Mouse (Mus musculus): Measurements from ENCODE around the gene Eef2. TPM values are rescaled to one million over a fixed set of nuclear protein-coding genes. Genes with fewer than 3 reads are reported as not detected.

Gene Eef2
- polyA plus RNA-seq, 1 experiment from 2014 or later: 589 TPM

- peaks cover 28% of the 10 kb centered on the region for H3K4me1 ChIP-seq (replicated peaks; ENCODE audit: control insufficient read depth, insufficient read depth, low read length)
- peaks cover 59% of the 10 kb centered on the region for H3K36me3 ChIP-seq (ENCODE audit: control insufficient read depth, insufficient read depth, low read length)
- H3K9me3 ChIP-seq (ENCODE audit: control insufficient read depth, low read length): no peaks in the 10 kb centered on the region
- no peak overlapping the region for H3K4me3 ChIP-seq (ENCODE audit: low read length)
- H3K27ac ChIP-seq (ENCODE audit: low read length): no peak overlapping the region
- ATAC-seq (ENCODE audit: low read depth): no peak
- no peak overlapping the region for H3K4me2 ChIP-seq (ENCODE audit: low read depth, low read length)
- H3K27me3 ChIP-seq (ENCODE audit: control insufficient read depth, insufficient read depth, low read depth, low read length): no peaks in the 10 kb centered on the region
- WGBS: 84% methylated on average over 26 of the region's 27 CpGs
- H3K9ac ChIP-seq (ENCODE audit: low read length): no peak overlapping the region
Observed at GRCm38 (mm10) chr10:81144667-81145066, 31.8 kb upstream of the Eef2 start.

- ATAC-seq (ENCODE audit: low read depth): no peak
- H3K4me1 ChIP-seq (replicated peaks; ENCODE audit: control insufficient read depth, insufficient read depth, low read length): peaks cover 22% of the 10 kb centered on the region
- H3K27ac ChIP-seq (ENCODE audit: low read length): no peak overlapping the region
- H3K27me3 ChIP-seq (ENCODE audit: control insufficient read depth, insufficient read depth, low read depth, low read length): no peaks in the 10 kb centered on the region
- no peak overlapping the region for H3K9ac ChIP-seq (ENCODE audit: low read length)
- 97% methylated on average over 6 of the region's 6 CpGs for WGBS
- no peak overlapping the region for H3K4me3 ChIP-seq (ENCODE audit: low read length)
- peaks cover 63% of the 10 kb centered on the region for H3K36me3 ChIP-seq (ENCODE audit: control insufficient read depth, insufficient read depth, low read length)
- H3K4me2 ChIP-seq (ENCODE audit: low read depth, low read length): no peak overlapping the region
- no peaks in the 10 kb centered on the region for H3K9me3 ChIP-seq (ENCODE audit: control insufficient read depth, low read length)
Observed at GRCm38 (mm10) chr10:81145307-81145706, 31.1 kb upstream of the Eef2 start.

DNA sequence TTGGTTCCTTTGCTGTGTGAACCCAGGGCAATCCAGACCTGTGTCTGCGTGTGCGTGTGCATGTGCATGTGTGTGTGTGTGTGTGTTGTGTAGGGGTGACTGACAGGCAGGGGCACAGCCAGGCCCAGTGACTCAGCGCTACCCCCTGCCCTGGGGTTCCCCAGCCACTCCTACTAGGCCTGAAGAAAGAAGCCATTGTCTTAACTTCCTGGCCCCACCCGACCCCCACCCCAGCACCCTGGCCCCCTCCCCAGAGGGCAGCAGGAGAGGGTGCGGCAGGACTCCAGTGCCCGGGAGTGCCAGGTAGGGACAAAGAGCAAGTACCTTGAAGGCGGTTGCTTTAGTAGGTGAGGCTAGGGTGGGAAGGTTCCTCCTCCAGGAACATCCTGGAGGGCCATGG, 30.7 kb upstream of the Eef2 start:
- Histone ChIP-seq H3K4me2 (ENCODE audit: low read depth, low read length) (no peak overlapping the region), H3K4me3 (ENCODE audit: low read length) (no peak overlapping the region), H3K4me1 (replicated peaks; ENCODE audit: control insufficient read depth, insufficient read depth, low read length) (peaks cover 17% of the 10 kb centered on the region), H3K27me3 (ENCODE audit: control insufficient read depth, insufficient read depth, low read depth, low read length) (no peaks in the 10 kb centered on the region), H3K9ac (ENCODE audit: low read length) (no peak overlapping the region), H3K27ac (ENCODE audit: low read length) (no peak overlapping the region), H3K36me3 (ENCODE audit: control insufficient read depth, insufficient read depth, low read length) (peaks cover 66% of the 10 kb centered on the region), H3K9me3 (ENCODE audit: control insufficient read depth, low read length) (no peaks in the 10 kb centered on the region)
- no peak for ATAC-seq (ENCODE audit: low read depth)
- 70% methylated on average over 7 of the region's 7 CpGs for WGBS

DNA sequence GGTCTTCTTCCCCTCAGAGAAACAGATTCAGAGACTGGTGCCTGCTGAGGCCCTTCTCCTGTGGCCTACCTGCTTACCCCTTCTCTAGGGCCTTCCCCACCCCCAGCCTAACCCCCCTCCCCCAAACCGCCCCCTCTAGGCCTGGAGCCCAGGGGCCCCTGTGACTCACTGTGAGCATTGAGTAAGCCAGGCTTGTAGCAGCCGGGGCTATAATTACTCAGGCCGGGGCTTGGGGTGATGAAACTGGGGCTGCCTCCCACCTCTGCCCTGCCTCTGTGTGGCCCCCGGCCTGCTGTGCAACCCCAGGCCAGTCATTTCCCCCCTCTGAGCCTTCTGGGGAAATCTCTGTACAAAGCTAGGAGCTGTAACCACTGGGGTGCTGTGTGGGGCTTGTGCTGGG, 30.1 kb upstream of the Eef2 start:
- Histone ChIP-seq H3K9me3 (ENCODE audit: control insufficient read depth, low read length) (no peaks in the 10 kb centered on the region), H3K4me1 (replicated peaks; ENCODE audit: control insufficient read depth, insufficient read depth, low read length) (peaks cover 12% of the 10 kb centered on the region), H3K36me3 (ENCODE audit: control insufficient read depth, insufficient read depth, low read length) (peaks cover 66% of the 10 kb centered on the region), H3K9ac (ENCODE audit: low read length) (no peak overlapping the region), H3K4me3 (ENCODE audit: low read length) (no peak overlapping the region), H3K4me2 (ENCODE audit: low read depth, low read length) (no peak overlapping the region), H3K27ac (ENCODE audit: low read length) (no peak overlapping the region), H3K27me3 (ENCODE audit: control insufficient read depth, insufficient read depth, low read depth, low read length) (no peaks in the 10 kb centered on the region)
- WGBS: 86% methylated on average over 4 of the region's 4 CpGs
- ATAC-seq (ENCODE audit: low read depth): no peak

DNA sequence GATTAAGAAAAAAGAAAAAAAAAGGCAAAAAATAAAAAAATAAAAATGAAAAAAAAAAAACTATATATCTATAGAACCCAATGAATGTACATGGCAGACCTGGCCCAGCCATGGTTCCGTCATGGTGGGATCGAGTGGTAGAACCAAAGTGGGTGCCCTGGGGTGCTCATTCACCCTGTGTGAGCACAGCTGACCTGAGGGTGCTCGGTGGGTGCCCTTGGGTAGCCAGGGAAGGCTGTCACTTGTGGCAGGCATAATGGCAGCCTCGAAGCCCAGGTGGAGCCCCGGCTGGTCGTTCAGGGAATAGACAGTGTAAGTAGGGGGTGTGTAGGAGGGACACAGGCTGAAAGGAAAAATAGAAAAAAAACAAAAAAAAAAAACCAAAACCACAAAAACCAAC, 25.2 kb upstream of the Eef2 start:
- Histone ChIP-seq H3K4me3 (ENCODE audit: low read length) (no peak overlapping the region), H3K9ac (ENCODE audit: low read length) (no peak overlapping the region), H3K27ac (ENCODE audit: low read length) (no peak overlapping the region), H3K9me3 (ENCODE audit: control insufficient read depth, low read length) (no peaks in the 10 kb centered on the region), H3K4me2 (ENCODE audit: low read depth, low read length) (no peak overlapping the region), H3K27me3 (ENCODE audit: control insufficient read depth, insufficient read depth, low read depth, low read length) (no peaks in the 10 kb centered on the region), H3K4me1 (replicated peaks; ENCODE audit: control insufficient read depth, insufficient read depth, low read length) (0 out of 2 replicates have a peak, but pooled peaks cover 2% of the 10 kb centered on the region), H3K36me3 (ENCODE audit: control insufficient read depth, insufficient read depth, low read length) (peaks cover 72% of the 10 kb centered on the region)
- no peak for ATAC-seq (ENCODE audit: low read depth)
- WGBS: 70% methylated on average over 6 of the region's 6 CpGs

- ATAC-seq (ENCODE audit: low read depth): no peak
- no peaks in the 10 kb centered on the region for H3K27me3 ChIP-seq (ENCODE audit: control insufficient read depth, insufficient read depth, low read depth, low read length)
- H3K4me2 ChIP-seq (ENCODE audit: low read depth, low read length): no peak overlapping the region
- H3K4me3 ChIP-seq (ENCODE audit: low read length): no peak overlapping the region
- H3K9me3 ChIP-seq (ENCODE audit: control insufficient read depth, low read length): no peaks in the 10 kb centered on the region
- no peak overlapping the region for H3K9ac ChIP-seq (ENCODE audit: low read length)
- WGBS: 71% methylated on average over 12 of the region's 12 CpGs
- 0 out of 2 replicates have a peak, but pooled peaks cover 2% of the 10 kb centered on the region for H3K4me1 ChIP-seq (replicated peaks; ENCODE audit: control insufficient read depth, insufficient read depth, low read length)
- peaks cover 71% of the 10 kb centered on the region for H3K36me3 ChIP-seq (ENCODE audit: control insufficient read depth, insufficient read depth, low read length)
- H3K27ac ChIP-seq (ENCODE audit: low read length): no peak overlapping the region; the same call in 1 of the 2 replicates
Observed at GRCm38 (mm10) chr10:81152609-81153008, 23.8 kb upstream of the Eef2 start.

DNA sequence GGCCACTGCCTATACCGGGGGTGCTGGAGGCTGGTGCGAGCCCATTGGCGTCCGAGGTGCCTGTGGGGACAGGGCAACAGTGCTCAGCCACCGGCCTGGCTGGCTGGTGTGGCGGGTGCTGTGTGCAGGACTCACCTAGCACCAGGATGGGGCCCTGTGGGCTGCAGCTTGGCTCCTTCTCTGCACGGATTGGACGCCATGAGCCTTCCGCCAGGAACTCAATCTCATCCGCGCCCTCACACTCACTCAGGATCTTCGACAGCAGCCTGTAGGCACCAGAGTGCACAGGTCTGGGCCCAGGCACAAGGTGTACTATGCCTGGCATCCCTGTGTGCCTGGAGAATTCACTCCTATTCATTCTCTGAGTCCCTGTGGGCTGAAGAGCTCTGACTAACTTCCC, 22.1 kb upstream of the Eef2 start:
- no peak overlapping the region for H3K4me2 ChIP-seq (ENCODE audit: low read depth, low read length)
- no peak for ATAC-seq (ENCODE audit: low read depth)
- H3K4me1 ChIP-seq (replicated peaks; ENCODE audit: control insufficient read depth, insufficient read depth, low read length): 0 out of 2 replicates have a peak, but pooled peaks cover 2% of the 10 kb centered on the region
- no peak overlapping the region for H3K4me3 ChIP-seq (ENCODE audit: low read length)
- WGBS: 86% methylated on average over 12 of the region's 12 CpGs
- no peak overlapping the region for H3K27ac ChIP-seq (ENCODE audit: low read length)
- no peak overlapping the region for H3K9ac ChIP-seq (ENCODE audit: low read length)
- H3K36me3 ChIP-seq (ENCODE audit: control insufficient read depth, insufficient read depth, low read length): peaks cover 61% of the 10 kb centered on the region
- no peaks in the 10 kb centered on the region for H3K9me3 ChIP-seq (ENCODE audit: control insufficient read depth, low read length)
- no peaks in the 10 kb centered on the region for H3K27me3 ChIP-seq (ENCODE audit: control insufficient read depth, insufficient read depth, low read depth, low read length)

DNA sequence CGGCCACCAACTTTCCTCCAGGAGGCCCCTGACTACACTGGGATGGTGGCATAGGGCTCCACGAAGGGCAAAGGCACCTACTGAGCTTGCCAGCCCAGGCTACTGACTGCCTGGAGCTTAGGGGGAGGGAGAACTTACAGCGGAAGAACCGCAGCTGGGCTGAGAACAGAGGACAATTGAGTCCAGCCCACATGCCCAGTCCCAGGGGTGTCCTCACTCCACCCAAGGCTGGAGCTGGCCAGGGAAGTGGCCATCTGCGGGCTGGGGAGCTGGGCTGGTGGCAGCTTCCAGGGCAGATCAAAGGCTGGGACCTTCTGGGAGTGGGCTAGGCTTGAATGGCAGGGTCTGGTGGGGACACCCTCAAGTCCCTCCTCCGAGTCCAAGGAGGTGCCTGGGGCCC, 21.7 kb upstream of the Eef2 start:
- no peak overlapping the region for H3K9ac ChIP-seq (ENCODE audit: low read length)
- H3K27ac ChIP-seq (ENCODE audit: low read length): no peak overlapping the region
- no peak overlapping the region for H3K4me3 ChIP-seq (ENCODE audit: low read length)
- peaks cover 57% of the 10 kb centered on the region for H3K36me3 ChIP-seq (ENCODE audit: control insufficient read depth, insufficient read depth, low read length)
- H3K4me1 ChIP-seq (replicated peaks; ENCODE audit: control insufficient read depth, insufficient read depth, low read length): 0 out of 2 replicates have a peak, but pooled peaks cover 2% of the 10 kb centered on the region
- WGBS: 77% methylated on average over 6 of the region's 6 CpGs
- no peak overlapping the region for H3K4me2 ChIP-seq (ENCODE audit: low read depth, low read length)
- no peaks in the 10 kb centered on the region for H3K9me3 ChIP-seq (ENCODE audit: control insufficient read depth, low read length)
- no peak for ATAC-seq (ENCODE audit: low read depth)
- no peaks in the 10 kb centered on the region for H3K27me3 ChIP-seq (ENCODE audit: control insufficient read depth, insufficient read depth, low read depth, low read length)

DNA sequence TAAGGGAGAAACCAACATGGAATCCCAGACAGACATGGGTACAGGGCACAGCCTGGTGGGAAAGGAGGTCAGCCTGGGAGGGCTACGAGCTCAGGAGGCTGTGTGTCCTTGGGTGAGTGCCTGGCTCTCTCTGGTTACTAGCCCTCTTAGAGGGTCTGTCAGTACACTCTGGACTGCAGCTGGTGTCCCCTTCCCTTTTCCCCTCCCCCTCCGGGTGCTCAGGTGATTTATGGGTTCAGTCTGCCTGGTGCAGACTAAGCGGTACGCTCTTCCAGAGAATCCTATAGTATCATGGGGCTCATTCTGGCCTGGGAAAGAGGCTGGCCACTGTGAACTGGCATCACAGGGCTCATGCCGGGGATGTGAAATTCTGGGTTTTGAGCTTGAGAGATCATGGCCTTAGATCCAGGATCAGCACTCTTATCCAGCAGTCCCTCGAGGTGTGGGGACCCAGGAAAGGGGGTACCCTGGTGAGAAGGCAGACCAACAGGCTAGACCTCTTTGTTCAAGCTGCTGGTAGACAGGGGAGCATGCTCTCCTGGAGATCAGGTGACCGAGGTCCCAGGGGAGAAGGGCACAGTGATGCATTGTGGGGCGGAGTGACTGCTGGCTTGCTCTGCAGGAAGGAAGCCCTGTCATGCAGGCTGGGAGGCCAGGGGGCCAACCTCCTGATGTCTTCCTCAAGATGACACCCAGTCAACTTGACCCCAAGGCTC, 14.7 kb upstream of the Eef2 start:
- H3K9me3 ChIP-seq (ENCODE audit: control insufficient read depth, low read length): no peaks in the 10 kb centered on the region
- no peak overlapping the region for H3K4me2 ChIP-seq (ENCODE audit: low read depth, low read length)
- peaks cover 32% of the 10 kb centered on the region for H3K36me3 ChIP-seq (ENCODE audit: control insufficient read depth, insufficient read depth, low read length)
- WGBS: 81% methylated on average over 8 of the region's 8 CpGs
- H3K27ac ChIP-seq (ENCODE audit: low read length): no peak overlapping the region
- H3K4me3 ChIP-seq (ENCODE audit: low read length): no peak overlapping the region
- no peak overlapping the region for H3K9ac ChIP-seq (ENCODE audit: low read length)
- no peak for ATAC-seq (ENCODE audit: low read depth)
- H3K27me3 ChIP-seq (ENCODE audit: control insufficient read depth, insufficient read depth, low read depth, low read length): no peaks in the 10 kb centered on the region
- peaks cover 8% of the 10 kb centered on the region for H3K4me1 ChIP-seq (replicated peaks; ENCODE audit: control insufficient read depth, insufficient read depth, low read length)

GRCm38 (mm10) chr10:81162318-81162652, 14.1 kb upstream of the Eef2 start:
- ATAC-seq (ENCODE audit: low read depth): no peak
- Histone ChIP-seq H3K27ac (ENCODE audit: low read length) (no peak overlapping the region), H3K4me2 (ENCODE audit: low read depth, low read length) (no peak overlapping the region), H3K36me3 (ENCODE audit: control insufficient read depth, insufficient read depth, low read length) (peaks cover 27% of the 10 kb centered on the region), H3K4me1 (replicated peaks; ENCODE audit: control insufficient read depth, insufficient read depth, low read length) (peaks cover 11% of the 10 kb centered on the region), H3K4me3 (ENCODE audit: low read length) (no peak overlapping the region), H3K27me3 (ENCODE audit: control insufficient read depth, insufficient read depth, low read depth, low read length) (no peaks in the 10 kb centered on the region), H3K9ac (ENCODE audit: low read length) (no peak overlapping the region), H3K9me3 (ENCODE audit: control insufficient read depth, low read length) (no peaks in the 10 kb centered on the region)
- WGBS: 55% methylated on average over 2 of the region's 2 CpGs
